Mouse (Mus musculus) urinary bladder, postnatal 0 days (tissue): ENCODE results near the gene Arl8b. TPM values are rescaled to one million over a fixed set of nuclear protein-coding genes. Genes with fewer than 3 reads are reported as not detected.

Experiments
- polyA plus RNA-seq: library from polyadenylated mRNA; unstranded; fragments of >200 nt; fragmentation: Nextera tagmentation; extraction: Ambion mirVana; gene quantifications from 2 replicates; pipeline ENCODE4 v1.2.1, GENCODE M21; 2015

Gene Arl8b
- 45.9 and 59.2 TPM in 2 replicates for polyA plus RNA-seq

GRCm38 (mm10) chr6:108782526-108783183 lies at the start of gene Arl8b:
TSS of gene Arl8b (plus strand) at chr6:108783099.

GRCm38 (mm10) chr6:108828234-108828868 lies 45.5 kb downstream of the Arl8b start, which contains the start of gene Edem1:
TSS of gene Edem1 (plus strand) at chr6:108828641.

Other genes starting within 250 kb of the Arl8b start
- gene Bhlhe40, start 122.5 kb upstream of the Arl8b start, polyA plus RNA-seq, result 28.7 and 32.5 TPM in 2 replicates
- gene Edem1, start 45.5 kb downstream of the Arl8b start, polyA plus RNA-seq, result 21.2 and 23.0 TPM in 2 replicates